Comparison of ENCODE assay signal across 8 mouse cellular contexts in the genomic region with DNA sequence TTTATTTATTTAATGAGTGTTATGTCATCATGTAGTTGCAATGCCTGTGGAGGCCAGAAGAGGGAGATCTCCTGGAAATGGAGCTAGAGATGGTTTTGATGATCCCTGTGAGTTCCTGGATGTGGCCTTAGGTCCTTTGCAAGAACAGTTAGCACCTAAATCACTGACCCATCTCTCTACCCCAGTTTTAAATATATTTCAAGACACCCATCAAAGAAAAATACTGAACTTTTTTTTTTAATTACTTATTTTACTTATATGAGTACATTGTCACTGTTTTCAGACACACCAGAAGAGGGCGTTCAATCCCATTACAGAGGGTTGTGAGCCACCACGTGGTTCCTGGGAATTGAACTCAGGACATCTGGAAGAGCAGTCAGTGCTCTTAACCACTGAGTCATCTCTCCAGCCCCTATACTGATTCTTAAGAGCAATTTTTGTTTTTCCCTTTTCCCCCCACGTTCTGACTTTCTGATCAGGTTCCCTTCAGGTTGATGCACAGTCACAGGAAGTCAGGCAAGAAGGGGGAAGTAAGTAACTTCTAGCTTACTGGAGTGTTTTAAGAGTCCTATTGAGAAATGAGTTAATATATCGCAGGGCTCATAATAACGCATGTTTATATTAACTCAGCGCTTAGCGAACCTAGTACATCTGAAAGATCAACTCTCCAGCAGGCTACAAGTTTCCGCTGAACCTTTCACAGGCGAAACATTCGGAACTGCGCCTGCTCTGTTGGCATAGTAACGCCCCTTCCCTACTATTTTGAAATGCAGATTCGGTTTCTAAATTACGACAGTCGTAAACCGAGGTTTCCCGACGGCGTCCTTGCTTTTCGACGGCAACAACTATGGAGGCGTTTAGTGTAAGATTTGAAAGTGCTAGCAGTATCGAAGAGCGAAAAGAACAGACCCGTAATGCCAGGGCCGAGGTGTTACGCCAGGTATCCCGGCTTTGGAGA. TPM values are rescaled to one million over a fixed set of nuclear protein-coding genes. Genes with fewer than 3 reads are reported as not detected.
DNase-seq lines count a peak whose midpoint lies in the region; ATAC-seq lines count a peak whose summit lies in the region.

A gene (plus strand): TSS at position 342 of the 958 bp plus-strand sequence.

- peak; percentile 78 to 85 for DNase-seq in CD8-positive naive resting alpha-beta T cell, adult 2 months (ENCODE audit: low read depth in 2 of 2, low spot score in 2 of 2)
- peak; percentile 79 for DNase-seq in c-Kit-negative CD71-positive TER-119-positive erythroid progenitor cells, embryonic 14.5 days (ENCODE audit: low read depth, low spot score)
- DNase-seq in fibroblast of lung, adult 2 months (ENCODE audit: low read depth) = peak; percentile 90
- DNase-seq in kidney, postnatal 14 days = peak; percentile 91
- peak; percentile 79 for DNase-seq in liver, embryonic 13.5 days
- peak; percentile 68 for DNase-seq in neural tube, embryonic 10.5 days (ENCODE audit: extremely low spot score, low spot score)

- WGBS in heart, embryonic 14.5 days = under 1% methylated on average over 28 of the region's 28 CpGs
- WGBS in liver, embryonic 13.5 days (ENCODE audit: insufficient replicate concordance) = under 1% methylated on average over 28 of the region's 28 CpGs
- under 1% methylated on average over 28 of the region's 28 CpGs for WGBS in stomach, embryonic 16.5 days

- H3K36me3 ChIP-seq in heart, embryonic 14.5 days (ENCODE audit: control insufficient read depth, insufficient read depth, low read length) = no peaks in the 10 kb centered on the region
- H3K36me3 ChIP-seq in liver, embryonic 13.5 days = no peaks in the 10 kb centered on the region
- H3K36me3 ChIP-seq in stomach, embryonic 16.5 days (ENCODE audit: control insufficient read depth, insufficient read depth, low read length) = no peaks in the 10 kb centered on the region

- peak; percentile 78 for ATAC-seq in heart, embryonic 14.5 days (ENCODE audit: insufficient number of reproducible peaks, insufficient read depth, low FRiP score, low read depth)
- peak; percentile 84 for ATAC-seq in liver, embryonic 13.5 days (ENCODE audit: low read depth)
- peak; percentile 93 for ATAC-seq in stomach, embryonic 16.5 days (ENCODE audit: insufficient read depth, low FRiP score)

- no peaks in the 10 kb centered on the region for H3K9me3 ChIP-seq in heart, embryonic 14.5 days (ENCODE audit: control insufficient read depth, low read length)
- no peaks in the 10 kb centered on the region for H3K9me3 ChIP-seq in liver, embryonic 13.5 days (replicated peaks)
- no peaks in the 10 kb centered on the region for H3K9me3 ChIP-seq in stomach, embryonic 16.5 days (replicated peaks; ENCODE audit: control insufficient read depth, low read length)

- peak within 1 kb of the TSS; percentile 84 for H3K27ac ChIP-seq in heart, embryonic 14.5 days (replicated peaks in 1 of 2; ENCODE audit: control insufficient read depth in 1 of 2, insufficient read depth in 1 of 2, low read depth in 2 of 2, low read length in 2 of 2)
- peak within 1 kb of the TSS; percentile 66 for H3K27ac ChIP-seq in liver, embryonic 13.5 days
- H3K27ac ChIP-seq in stomach, embryonic 16.5 days (ENCODE audit: low read length) = peak within 1 kb of the TSS; percentile 88

- H3K9ac ChIP-seq in heart, embryonic 14.5 days (ENCODE audit: low read length) = peak within 1 kb of the TSS; percentile 83
- H3K9ac ChIP-seq in liver, embryonic 13.5 days = peak within 1 kb of the TSS; percentile 70
- H3K9ac ChIP-seq in stomach, embryonic 16.5 days (ENCODE audit: low read length) = peak within 1 kb of the TSS; percentile 85

- peak within 1 kb of the TSS; percentile 66 to 82 for H3K4me3 ChIP-seq in heart, embryonic 14.5 days (ENCODE audit: control insufficient read depth in 1 of 2, insufficient read depth in 1 of 2, low read depth in 1 of 2, low read length in 2 of 2)
- H3K4me3 ChIP-seq in liver, embryonic 13.5 days (replicated peaks) = peak within 1 kb of the TSS; percentile 70
- H3K4me3 ChIP-seq in stomach, embryonic 16.5 days (replicated peaks; ENCODE audit: low read length) = peak within 1 kb of the TSS; percentile 83

- H3K4me1 ChIP-seq in heart, embryonic 14.5 days (ENCODE audit: control insufficient read depth in 2 of 2, insufficient read depth in 2 of 2, low read length in 2 of 2) = no peaks in the 10 kb centered on the region
- peaks cover 9% of the 10 kb centered on the region for H3K4me1 ChIP-seq in liver, embryonic 13.5 days (replicated peaks)
- H3K4me1 ChIP-seq in stomach, embryonic 16.5 days (ENCODE audit: control insufficient read depth, insufficient read depth, low read length) = no peaks in the 10 kb centered on the region

- H3K4me2 ChIP-seq in heart, embryonic 14.5 days (ENCODE audit: low read length) = peak within 1 kb of the TSS; percentile 65
- H3K4me2 ChIP-seq in liver, embryonic 13.5 days = peak within 1 kb of the TSS; percentile 62
- peak within 1 kb of the TSS; percentile 75 for H3K4me2 ChIP-seq in stomach, embryonic 16.5 days (ENCODE audit: low read depth, low read length)

- no peaks in the 10 kb centered on the region for H3K27me3 ChIP-seq in heart, embryonic 14.5 days (ENCODE audit: control insufficient read depth, insufficient read depth, low read length)
- no peaks in the 10 kb centered on the region for H3K27me3 ChIP-seq in liver, embryonic 13.5 days
- H3K27me3 ChIP-seq in stomach, embryonic 16.5 days (ENCODE audit: control insufficient read depth, insufficient read depth, low read length) = no peaks in the 10 kb centered on the region

RNA-seq across cellular contexts. Expression of the gene that starts here (rescaled TPM):
- polyA plus RNA-seq in heart, embryonic 14.5 days (2014; fragmentation: Nextera tagmentation; extraction: Ambion mirVana) = 12.3 and 12.7 TPM in 2 replicates
- polyA plus RNA-seq in liver, embryonic 13.5 days (2015; fragmentation: Nextera tagmentation; extraction: Ambion mirVana) = 5.3 and 6.2 TPM in 2 replicates
- polyA plus RNA-seq in stomach, embryonic 16.5 days (2015; fragmentation: Nextera tagmentation; extraction: Ambion mirVana) = 11.9 and 13.3 TPM in 2 replicates

Comparison
In these comparisons a context has a peak if more than half of its experiments do, and no peak if none do; other contexts are left out.
1. Peak in every context shown above with its lines: DNase-seq, ATAC-seq, H3K4me3 ChIP-seq and H3K27ac ChIP-seq.